Mouse (Mus musculus): ENCODE results near the gene Gjb5. TPM values are rescaled to one million over a fixed set of nuclear protein-coding genes. Genes with fewer than 3 reads are reported as not detected.

The Gjb5 gene
- total RNA-seq, 4 experiments from 2014 or later, result 0.16 to 0.59 (median 0.30) TPM

- no peak for DNase-seq (ENCODE audit: low spot score)
Measured at GRCm38 (mm10) chr4:127349560-127350300, 8.3 kb downstream of the Gjb5 start.

DNA sequence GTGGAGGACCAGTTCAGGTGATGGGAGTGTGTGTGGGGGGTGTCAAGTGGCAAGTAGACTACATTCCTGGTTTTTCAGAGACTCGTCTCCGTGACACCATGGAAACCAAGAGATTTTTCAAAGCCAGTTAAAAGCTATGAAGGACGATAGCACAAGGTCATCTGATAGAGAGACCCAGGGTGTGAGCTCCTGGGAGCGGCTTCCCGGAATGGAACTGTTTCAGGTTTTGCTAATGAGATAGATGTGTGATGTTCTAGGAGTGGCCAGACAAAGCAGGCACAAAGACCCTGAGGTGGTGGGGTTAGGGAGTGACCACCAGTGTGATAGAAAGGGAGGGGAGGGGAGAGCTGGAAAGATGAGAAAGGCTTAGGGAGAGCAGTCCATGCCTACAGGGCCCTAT lies 13.0 kb downstream of the Gjb5 start:
- no peak for DNase-seq (ENCODE audit: low spot score)

GRCm38 (mm10) chr4:127341372-127341771 lies 16.6 kb downstream of the Gjb5 start:
- no peak for DNase-seq (ENCODE audit: low spot score)

- DNase-seq (ENCODE audit: low spot score), result no peak
Measured at GRCm38 (mm10) chr4:127337668-127338067, 20.3 kb downstream of the Gjb5 start.

DNA sequence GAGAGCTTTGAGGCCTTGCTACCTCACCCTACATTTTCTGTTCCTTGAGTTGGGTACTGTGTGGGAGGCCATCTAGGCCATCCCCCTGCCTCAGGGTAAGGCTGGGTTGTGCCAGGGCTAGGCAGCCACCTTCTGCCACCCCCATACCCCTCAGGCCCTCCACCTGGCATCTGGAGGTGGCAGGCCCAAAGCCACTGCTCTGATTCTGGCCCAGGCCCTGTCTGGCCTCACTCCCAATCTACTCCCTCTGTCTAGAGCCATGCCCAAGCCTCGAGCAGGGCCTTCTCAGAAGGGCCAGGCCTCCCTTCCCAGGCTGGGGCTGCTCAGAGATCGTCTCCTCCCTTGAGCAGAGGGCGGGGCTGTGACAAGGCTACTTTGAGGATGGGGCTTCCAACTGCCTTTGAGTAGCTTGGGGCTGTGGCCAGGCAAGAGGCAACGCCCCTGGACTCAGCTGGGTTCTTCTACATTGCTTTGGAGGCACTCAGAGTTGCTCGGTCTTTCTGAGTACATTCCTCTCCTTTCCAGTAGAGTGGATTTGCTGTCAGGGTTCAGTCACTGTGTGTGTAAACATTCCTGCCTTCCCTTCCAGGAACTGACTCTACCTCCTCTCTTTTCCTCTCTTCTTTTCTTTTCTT lies 23.0 kb downstream of the Gjb5 start:
- no peak for DNase-seq (ENCODE audit: low spot score)

DNA sequence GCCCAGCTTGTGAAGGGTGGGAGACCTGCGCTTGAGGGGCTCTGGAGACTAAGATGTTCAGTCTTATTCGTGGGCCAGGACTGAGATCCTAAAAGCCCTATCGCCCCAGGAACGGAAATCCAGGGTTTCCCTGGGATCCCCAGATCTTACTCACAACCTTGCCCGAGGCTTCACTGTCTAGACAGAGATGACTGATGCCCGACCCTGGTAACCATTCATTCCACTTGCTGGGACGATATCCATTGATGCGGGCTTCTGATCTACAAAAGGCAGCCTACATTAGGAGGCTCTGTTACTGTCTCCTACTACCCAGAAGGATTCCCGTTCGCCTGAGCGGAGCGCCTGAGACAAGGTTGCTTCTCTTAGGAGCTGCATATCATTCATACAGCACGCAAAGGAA lies 26.8 kb downstream of the Gjb5 start:
- no peak for DNase-seq (ENCODE audit: low spot score)

GRCm38 (mm10) chr4:127330181-127331100 lies 27.5 kb downstream of the Gjb5 start, which contains the start of gene Gjb3:
Gene Gjb3, minus strand, starts transcription at chr4:127330844.
- no peak for DNase-seq (ENCODE audit: low spot score)

- no peak for DNase-seq (ENCODE audit: low spot score)
Measured at GRCm38 (mm10) chr4:127329751-127330150, 28.2 kb downstream of the Gjb5 start.

DNA sequence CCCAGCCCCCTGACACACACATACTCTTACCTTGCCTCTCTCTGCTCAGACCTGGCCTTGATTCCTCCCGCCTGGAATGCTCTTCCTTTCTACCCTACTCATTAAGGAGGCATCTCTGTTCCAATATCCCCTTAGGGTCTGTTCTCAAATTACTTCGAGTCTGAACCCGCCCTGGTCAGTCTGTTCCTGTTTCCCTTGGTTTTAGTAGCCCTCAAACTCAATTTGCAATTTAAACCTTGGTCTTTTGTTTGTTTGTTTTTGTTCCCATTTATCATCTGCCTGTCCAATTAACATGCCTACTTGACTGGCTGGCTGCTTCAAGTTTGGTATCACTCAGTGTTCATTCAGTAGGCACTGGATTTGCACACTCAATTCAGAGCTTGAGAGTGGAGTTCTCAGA lies 28.9 kb downstream of the Gjb5 start:
- DNase-seq (ENCODE audit: low spot score), result no peak

DNA sequence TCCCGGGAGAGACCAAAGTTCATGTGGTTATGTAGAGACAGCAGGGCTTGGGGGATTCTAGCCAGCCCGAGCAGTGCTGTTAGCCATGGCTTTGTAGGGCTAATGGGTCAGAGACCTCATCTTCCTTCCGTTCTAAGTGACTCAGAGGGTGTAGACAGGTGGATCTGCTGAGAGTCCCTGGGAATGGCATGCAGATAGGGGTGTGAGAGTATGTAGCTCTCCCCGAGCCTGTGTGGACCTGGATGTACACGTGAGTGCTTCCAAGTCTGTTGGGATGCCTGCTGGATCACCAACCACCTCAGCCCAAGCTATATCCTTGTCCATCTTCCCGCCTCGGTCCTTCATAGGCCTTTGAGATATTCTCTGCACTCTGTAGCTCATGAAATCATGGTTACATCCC lies 29.6 kb downstream of the Gjb5 start:
- DNase-seq (ENCODE audit: low spot score), result no peak

DNA sequence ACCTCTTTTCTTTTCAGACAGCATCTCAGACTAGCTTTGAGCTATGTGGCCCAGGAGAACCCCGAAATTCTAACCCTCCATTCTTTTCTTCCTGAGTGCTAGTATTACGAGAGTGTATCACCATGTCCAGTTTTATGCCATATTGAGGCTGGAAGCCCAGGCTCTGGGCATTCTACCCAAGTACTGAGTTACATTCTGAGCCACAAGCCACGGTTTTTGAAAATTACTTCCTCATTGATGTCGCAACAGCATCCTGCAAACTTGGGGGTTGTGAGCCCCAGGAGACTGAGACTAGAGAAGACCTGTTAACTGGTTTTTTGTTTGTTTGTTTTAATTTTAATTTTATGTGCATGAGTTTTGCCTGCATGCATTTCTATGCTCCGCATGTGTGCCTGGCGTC lies 30.2 kb downstream of the Gjb5 start:
- no peak for DNase-seq (ENCODE audit: low spot score)

DNA sequence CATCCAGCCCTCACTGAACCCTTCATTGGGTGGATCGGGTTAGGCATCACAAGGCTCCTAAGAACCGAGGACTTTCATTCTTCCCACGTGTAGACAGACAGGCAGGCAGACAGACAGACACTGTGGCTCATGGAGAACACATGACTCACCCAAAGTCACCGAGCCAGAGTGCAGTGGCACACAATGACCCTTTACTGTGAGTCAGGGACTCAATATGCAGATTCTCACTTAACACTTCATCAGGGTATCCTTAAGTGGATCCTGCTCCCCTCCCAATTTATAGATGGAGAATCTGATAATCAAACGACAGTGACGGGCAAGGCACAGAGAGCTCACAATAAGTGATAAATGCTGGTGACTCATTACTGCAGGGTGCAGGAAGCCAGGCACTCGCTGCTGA lies 30.7 kb downstream of the Gjb5 start:
- DNase-seq (ENCODE audit: low spot score), result no peak

DNA sequence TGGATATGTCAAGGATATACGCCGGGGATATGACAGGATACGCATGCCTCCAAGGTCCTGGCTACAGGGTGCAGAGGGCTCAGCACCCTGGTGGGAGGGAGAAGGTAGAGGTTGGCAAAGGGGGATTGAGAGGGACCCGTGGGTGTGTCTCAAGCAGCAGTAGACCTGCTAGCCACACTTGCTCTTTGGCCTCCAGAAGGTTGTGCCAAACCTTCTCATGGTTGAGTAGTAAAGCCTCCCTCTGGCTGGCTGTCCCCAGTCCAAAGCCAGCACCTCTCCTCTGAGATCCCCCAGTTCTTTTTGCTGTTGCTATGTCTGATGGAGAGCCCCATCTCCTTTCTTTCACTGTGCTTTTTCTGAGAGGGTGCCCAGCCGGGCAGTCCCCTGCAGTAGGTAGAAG lies 32.7 kb downstream of the Gjb5 start:
- DNase-seq (ENCODE audit: low spot score), result no peak

DNA sequence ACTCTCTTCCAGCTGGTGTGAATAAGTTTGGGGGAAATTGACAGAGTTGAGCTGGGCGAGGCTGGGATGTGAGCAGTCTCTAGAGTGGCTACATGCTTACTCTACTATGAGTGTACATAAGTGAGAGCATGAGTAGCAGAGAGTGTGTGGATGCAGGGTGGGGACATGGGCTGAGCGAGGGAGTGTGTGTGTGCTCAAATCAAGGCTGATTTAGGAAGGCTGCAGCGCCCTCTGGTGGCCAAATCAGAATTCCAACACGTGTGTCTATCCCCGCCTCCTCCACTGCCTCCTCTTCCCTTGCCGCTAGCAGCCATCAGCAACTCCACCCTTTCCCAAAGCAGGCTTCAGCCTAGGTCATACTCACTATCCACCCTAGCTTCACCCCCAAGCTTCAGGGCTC lies 33.2 kb downstream of the Gjb5 start:
- peak; percentile 58 for DNase-seq (ENCODE audit: low spot score)

- no peak for DNase-seq (ENCODE audit: low spot score)
Measured at GRCm38 (mm10) chr4:127324296-127324695, 33.7 kb downstream of the Gjb5 start.

- no peak for DNase-seq (ENCODE audit: low spot score)
Measured at GRCm38 (mm10) chr4:127323651-127324050, 34.3 kb downstream of the Gjb5 start.

- peak; percentile 85 for DNase-seq (ENCODE audit: low spot score)
Measured at GRCm38 (mm10) chr4:127319613-127320012, 38.4 kb downstream of the Gjb5 start.

GRCm38 (mm10) chr4:127317143-127317542 lies 40.8 kb downstream of the Gjb5 start:
- no peak for DNase-seq (ENCODE audit: low spot score)

DNA sequence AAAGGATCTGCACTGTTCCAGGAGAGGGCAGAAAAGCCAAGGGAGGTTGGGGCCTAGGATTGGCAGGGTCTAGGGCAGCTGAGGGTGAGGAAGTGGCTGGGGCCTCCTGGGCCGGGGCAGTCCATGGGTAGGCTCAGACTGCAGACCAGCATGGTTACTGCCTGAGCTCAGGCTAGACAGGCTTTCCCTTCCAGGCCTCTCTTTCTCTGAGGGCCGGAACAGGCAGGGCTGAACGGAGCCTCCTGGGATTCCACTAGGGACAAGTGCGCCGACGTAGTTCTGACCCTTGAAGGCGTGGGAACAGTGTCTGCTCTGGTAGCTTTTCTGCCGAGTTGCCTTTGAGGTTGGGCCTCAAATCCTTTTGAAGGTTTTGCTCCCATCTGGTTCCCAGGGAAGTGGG lies 42.2 kb downstream of the Gjb5 start:
- DNase-seq (ENCODE audit: low spot score), result peak; percentile 32

DNA sequence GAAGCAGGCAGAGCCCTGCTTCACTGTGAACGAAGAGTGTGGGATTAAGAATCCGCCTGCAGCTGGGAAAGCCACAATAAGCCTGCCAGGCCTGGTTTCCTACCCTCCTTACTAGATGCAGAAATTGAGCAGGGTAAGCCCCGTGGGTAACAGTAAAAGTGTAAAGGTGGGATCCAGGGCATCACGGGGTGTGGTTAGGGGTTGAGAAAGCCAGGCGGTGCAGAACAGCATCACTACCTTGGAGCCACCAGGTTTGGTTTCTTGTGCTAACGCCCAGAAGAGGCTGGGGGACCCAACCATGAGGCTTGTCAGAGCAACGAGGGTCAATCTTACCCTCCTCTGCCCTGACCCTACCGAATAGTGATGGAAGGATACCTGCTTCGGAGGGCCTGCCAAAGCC lies 43.4 kb downstream of the Gjb5 start:
- DNase-seq (ENCODE audit: low spot score), result no peak

- peak; percentile 85 for DNase-seq (ENCODE audit: low spot score)
Measured at GRCm38 (mm10) chr4:127313861-127314260, 44.1 kb downstream of the Gjb5 start, which contains the start of gene Gja4. Gene Gja4, minus strand, starts transcription at chr4:127314039.

- DNase-seq (ENCODE audit: low spot score), result no peak
Measured at GRCm38 (mm10) chr4:127312349-127312748, 45.6 kb downstream of the Gjb5 start.
